Mouse (Mus musculus) hindbrain, embryonic 13.5 days (tissue): ENCODE measurements around the gene Phf10. TPM values are rescaled to one million over a fixed set of nuclear protein-coding genes. Genes with fewer than 3 reads are reported as not detected.
"Not testable (repeated sequence)": the region's sequence is repeated elsewhere in the genome, so short reads cannot be mapped to it uniquely, and the experiment has no call there.

Experiments
- ATAC-seq: fragments of 200-750 bp; cut with Nextera tagmentation; 2 replicates; pipeline ENCODE4 v1.8.0; 2017; ENCODE audit warnings: moderate TSS enrichment; ENCODE audit not compliant: low FRiP score
- H3K27ac ChIP-seq: fragments of 300-500 bp; sonication (generic); 2 replicates; pipeline ENCODE4 v1.5.1; 2015; ENCODE audit warnings: inconsistent platforms, mild to moderate bottlenecking, moderate library complexity
- H3K27me3 ChIP-seq: fragments of 300-500 bp; sonication (generic); 2 replicates; pipeline ENCODE4 v1.6.1; 2015; ENCODE audit warnings: mild to moderate bottlenecking, inconsistent platforms
- H3K36me3 ChIP-seq: fragments of 300-500 bp; sonication (generic); 2 replicates; pipeline ENCODE4 v1.6.1; 2015; ENCODE audit warnings: mild to moderate bottlenecking, inconsistent platforms
- H3K4me1 ChIP-seq: fragments of 300-500 bp; sonication (generic); replicated peaks from 2 replicates; pipeline ENCODE4 v1.6.1; 2015; ENCODE audit warnings: inconsistent platforms
- H3K4me2 ChIP-seq: fragments of 300-500 bp; sonication (generic); 2 replicates; pipeline ENCODE4 v1.6.1; 2015; ENCODE audit warnings: inconsistent platforms, mild to moderate bottlenecking, moderate library complexity
- H3K4me3 ChIP-seq: fragments of 300-500 bp; sonication (generic); 2 replicates; pipeline ENCODE4 v1.5.1; 2015; ENCODE audit warnings: mild to moderate bottlenecking, inconsistent platforms
- H3K9ac ChIP-seq: fragments of 300-500 bp; sonication (generic); 2 replicates; pipeline ENCODE4 v1.6.1; 2015; ENCODE audit warnings: mild to moderate bottlenecking, inconsistent platforms
- H3K9me3 ChIP-seq: fragments of 300-500 bp; sonication (generic); 2 replicates; pipeline ENCODE4 v1.6.1; 2016; ENCODE audit warnings: inconsistent platforms
- WGBS: fragments of 180-500 bp; shearing (Covaris S2); methylation state at CpG from one replicate; pipeline ENCODE4 v1.1.7; 2015; 5-methylcytosine and 5-hydroxymethylcytosine counted together
- polyA plus RNA-seq: library from polyadenylated mRNA; unstranded; fragments of >200 nt; fragmentation: Nextera tagmentation; extraction: Ambion mirVana; gene quantifications from 2 replicates; pipeline ENCODE4 v1.2.1, GENCODE M21; 2015

Gene Phf10
- polyA plus RNA-seq, 1 experiment from 2014 or later = 16.3 TPM

DNA sequence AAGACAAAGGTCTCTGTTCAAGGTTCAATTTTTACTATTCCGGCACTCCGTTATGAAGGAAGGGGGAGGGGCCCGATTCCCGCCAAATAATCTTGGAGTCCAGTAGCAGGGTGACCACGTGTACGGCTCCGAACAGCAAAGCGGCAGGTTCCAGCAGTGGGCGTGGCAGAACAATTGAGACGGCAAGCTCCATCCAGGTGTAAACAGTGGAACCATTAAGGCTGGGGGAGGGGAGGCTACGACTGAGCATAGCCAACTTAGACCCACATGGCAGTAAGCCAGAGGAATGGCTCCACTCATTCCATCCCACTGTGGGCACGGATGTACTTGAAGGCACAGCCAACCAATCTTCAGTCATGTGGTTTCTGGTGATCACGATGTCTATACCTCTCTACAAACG lies 25.8 kb downstream of the Phf10 start:
- not testable (repeated sequence) for ATAC-seq

DNA sequence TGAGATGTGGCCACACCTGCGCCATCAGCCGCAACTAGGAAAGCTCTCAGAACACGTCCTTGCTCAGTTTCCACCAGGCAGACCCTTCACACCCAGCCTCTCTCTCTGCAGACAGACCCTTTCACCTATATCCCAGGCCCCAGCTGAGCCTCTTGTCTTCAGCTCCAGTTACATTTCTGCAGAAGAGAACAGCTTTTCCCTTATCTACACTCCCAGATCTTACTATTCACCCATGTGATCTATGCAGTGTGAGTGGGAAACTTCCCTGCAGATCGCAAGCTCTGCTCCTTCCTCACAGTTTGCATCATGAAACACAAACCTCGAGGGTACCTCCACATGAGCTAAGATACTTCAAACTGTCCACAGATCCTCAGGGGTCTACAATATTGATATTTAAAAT lies 29.6 kb downstream of the Phf10 start:
- H3K27me3 ChIP-seq = no peaks in the 10 kb centered on the region
- H3K4me1 ChIP-seq = no peaks in the 10 kb centered on the region
- H3K9me3 ChIP-seq = no peaks in the 10 kb centered on the region
- 82% methylated on average over 5 of the region's 5 CpGs for WGBS
- no peak overlapping the region for H3K4me3 ChIP-seq
- no peaks in the 10 kb centered on the region for H3K36me3 ChIP-seq
- no peak for ATAC-seq
- H3K9ac ChIP-seq = no peak overlapping the region
- no peak overlapping the region for H3K27ac ChIP-seq
- H3K4me2 ChIP-seq = no peak overlapping the region

More for the DNA sequence above, 25.8 kb downstream of the Phf10 start:
- H3K36me3 ChIP-seq, H3K27ac ChIP-seq, H3K9ac ChIP-seq, H3K27me3 ChIP-seq, H3K9me3 ChIP-seq, H3K4me1 ChIP-seq, H3K4me2 ChIP-seq, H3K4me3 ChIP-seq: not testable (repeated sequence)
- 88% methylated on average over 14 of the region's 14 CpGs for WGBS

DNA sequence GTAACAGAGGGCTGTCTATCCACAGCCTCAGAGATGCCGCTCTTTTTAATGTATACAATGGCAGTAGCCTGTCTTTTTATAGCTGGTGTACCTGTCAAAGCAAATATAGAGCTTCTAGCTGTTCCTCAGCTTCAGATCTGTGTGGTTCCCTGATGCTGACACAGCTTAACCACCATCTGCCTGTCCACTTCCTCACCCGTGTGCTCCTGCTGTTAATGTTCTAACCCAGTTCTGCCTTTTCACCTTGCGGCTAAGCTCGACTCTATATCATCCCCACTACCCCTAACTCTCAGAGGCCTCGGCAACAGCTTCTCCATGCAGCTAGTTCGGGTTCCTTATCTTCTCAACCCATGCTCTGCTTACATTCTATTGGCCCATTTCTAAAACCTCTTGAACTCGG lies 30.4 kb downstream of the Phf10 start:
- WGBS = 88% methylated on average over 7 of the region's 7 CpGs
- ATAC-seq = no peak
- Histone ChIP-seq H3K27ac (no peak overlapping the region), H3K9me3 (no peaks in the 10 kb centered on the region), H3K9ac (no peak overlapping the region), H3K4me3 (no peak overlapping the region), H3K4me1 (no peaks in the 10 kb centered on the region), H3K36me3 (no peaks in the 10 kb centered on the region), H3K27me3 (no peaks in the 10 kb centered on the region), H3K4me2 (no peak overlapping the region)

DNA sequence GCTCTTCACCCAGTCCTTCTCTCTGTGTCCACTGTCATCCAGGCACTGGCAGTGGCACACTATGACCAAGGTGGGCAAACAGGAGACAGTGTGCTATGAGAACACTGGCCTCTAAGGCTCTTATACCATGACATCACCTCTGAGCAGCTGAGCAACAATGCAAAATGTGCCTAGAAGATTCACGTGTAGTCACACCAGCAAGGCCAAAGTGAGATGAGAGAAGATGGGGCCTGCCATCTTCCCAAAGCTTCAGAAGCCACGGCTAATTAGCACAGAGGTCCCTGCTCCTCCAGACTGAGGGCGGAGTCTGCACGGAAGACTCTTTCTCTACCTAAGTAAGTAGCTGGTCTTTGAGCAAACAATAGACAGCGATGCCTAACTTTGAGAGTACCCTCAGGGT lies 32.4 kb downstream of the Phf10 start:
- no peaks in the 10 kb centered on the region for H3K27me3 ChIP-seq

DNA sequence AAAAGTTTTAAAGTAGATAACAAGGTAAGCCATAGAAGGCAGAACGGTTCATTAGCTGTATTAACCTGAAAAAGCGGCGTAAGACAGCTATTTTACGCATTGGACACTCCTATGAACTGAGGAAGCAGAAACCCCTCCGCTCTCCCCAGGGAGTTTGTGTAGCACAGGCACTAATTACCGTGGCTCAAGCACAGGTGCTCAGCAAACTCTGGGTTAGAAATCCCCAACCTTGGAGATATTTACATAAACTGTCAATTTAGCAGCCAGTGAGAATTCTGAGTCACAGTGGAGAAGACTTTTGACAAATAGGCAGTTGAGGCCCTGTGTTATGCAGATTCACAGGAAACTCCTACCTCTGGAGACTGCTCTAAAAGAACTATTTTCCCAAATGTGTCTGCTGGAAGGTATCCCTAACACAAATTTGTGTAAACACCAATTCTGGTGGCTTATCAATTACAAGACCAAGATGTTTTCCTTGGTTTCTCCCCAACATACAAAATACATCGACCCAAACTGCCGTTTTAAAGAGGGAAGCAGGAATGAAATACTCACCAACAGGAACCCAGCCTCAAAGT lies 33.3 kb downstream of the Phf10 start:
- Histone ChIP-seq H3K27me3 (no peaks in the 10 kb centered on the region), H3K9ac (no peak overlapping the region; the same call in 1 of the 2 replicates), H3K4me1 (no peaks in the 10 kb centered on the region), H3K9me3 (no peaks in the 10 kb centered on the region), H3K4me2 (no peak overlapping the region), H3K4me3 (no peak overlapping the region), H3K27ac (no peak overlapping the region), H3K36me3 (no peaks in the 10 kb centered on the region)
- WGBS = 85% methylated on average over 8 of the region's 8 CpGs
- ATAC-seq = no peak

More for the DNA sequence above, 32.4 kb downstream of the Phf10 start:
- Histone ChIP-seq H3K4me2 (no peak overlapping the region), H3K36me3 (no peaks in the 10 kb centered on the region), H3K9ac (no peak overlapping the region), H3K4me1 (no peaks in the 10 kb centered on the region), H3K4me3 (no peak overlapping the region), H3K27ac (no peak overlapping the region), H3K9me3 (no peaks in the 10 kb centered on the region)
- ATAC-seq = no peak
- 71% methylated on average over 5 of the region's 5 CpGs for WGBS

DNA sequence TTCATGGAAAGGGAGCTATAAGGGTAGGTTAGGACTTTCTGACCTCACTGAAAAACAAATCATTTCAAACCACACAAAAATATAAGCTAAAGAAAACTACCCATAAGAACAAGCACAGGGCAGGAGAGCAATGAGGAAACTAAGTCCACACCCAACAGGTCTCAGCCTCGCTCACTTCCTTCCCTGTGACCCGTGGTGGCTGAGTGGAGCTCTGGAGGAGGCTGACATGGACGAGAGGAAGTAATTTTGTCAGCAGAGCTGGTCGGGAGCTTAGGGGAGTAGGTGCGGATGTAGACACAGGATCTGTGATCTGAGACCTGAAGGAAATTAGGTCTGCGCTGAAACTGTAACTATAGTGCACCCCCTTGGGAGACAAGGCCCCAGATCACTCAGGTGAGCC lies 39.5 kb downstream of the Phf10 start:
- H3K27me3 ChIP-seq = no peaks in the 10 kb centered on the region
- no peak overlapping the region for H3K4me2 ChIP-seq
- no peaks in the 10 kb centered on the region for H3K9me3 ChIP-seq
- no peaks in the 10 kb centered on the region for H3K36me3 ChIP-seq
- no peaks in the 10 kb centered on the region for H3K4me1 ChIP-seq
- H3K9ac ChIP-seq = no peak overlapping the region
- no peak overlapping the region for H3K4me3 ChIP-seq
- ATAC-seq = no peak
- WGBS = 77% methylated on average over 6 of the region's 6 CpGs
- H3K27ac ChIP-seq = no peak overlapping the region

DNA sequence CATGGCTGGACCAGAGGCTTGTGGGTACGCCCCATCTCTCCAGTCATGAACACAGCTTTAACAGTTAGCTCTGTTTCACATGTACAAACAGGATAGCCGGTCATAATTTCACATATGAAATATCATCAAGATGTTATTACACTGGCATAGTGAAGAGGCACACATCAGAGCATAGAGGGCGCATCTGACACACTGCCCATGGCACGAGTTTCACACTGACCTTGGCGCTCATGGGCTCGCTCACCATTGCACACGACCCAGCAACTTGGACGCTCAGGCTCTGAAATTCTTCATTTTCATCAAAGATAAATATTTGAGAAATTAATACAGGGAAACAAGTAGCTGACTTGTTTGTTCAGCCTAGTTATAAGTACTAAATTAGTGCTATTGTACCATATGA lies 43.2 kb downstream of the Phf10 start:
- Histone ChIP-seq H3K4me1 (no peaks in the 10 kb centered on the region), H3K9ac (no peak overlapping the region), H3K9me3 (no peaks in the 10 kb centered on the region), H3K4me2 (no peak overlapping the region), H3K36me3 (no peaks in the 10 kb centered on the region), H3K27me3 (no peaks in the 10 kb centered on the region), H3K4me3 (no peak overlapping the region), H3K27ac (no peak overlapping the region)
- ATAC-seq = no peak
- 90% methylated on average over 8 of the region's 8 CpGs for WGBS

DNA sequence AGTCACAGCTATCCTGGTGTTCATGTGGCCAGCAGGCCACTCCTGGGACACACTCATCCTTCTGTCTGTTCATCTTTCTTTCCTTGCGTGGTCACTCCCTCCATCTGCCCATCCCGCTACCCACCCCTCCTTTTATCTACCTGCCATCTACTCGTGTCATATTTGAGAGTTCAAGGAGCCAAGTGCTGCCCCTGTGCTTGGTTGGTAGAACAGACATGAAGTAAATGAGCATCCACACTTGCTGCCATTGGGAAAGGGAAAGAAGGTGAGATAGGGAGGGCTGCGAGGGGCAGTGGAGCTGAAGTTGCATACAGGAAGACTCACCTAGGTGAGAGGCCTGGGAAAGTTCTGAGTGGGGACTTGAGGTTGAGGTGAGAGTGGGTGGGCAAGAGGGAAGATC lies 46.7 kb downstream of the Phf10 start:
- Histone ChIP-seq H3K9me3 (no peaks in the 10 kb centered on the region), H3K4me2 (no peak overlapping the region), H3K4me3 (no peak overlapping the region), H3K27me3 (no peaks in the 10 kb centered on the region), H3K27ac (no peak overlapping the region), H3K36me3 (no peaks in the 10 kb centered on the region), H3K4me1 (no peaks in the 10 kb centered on the region), H3K9ac (no peak overlapping the region)
- 92% methylated on average over 4 of the region's 4 CpGs for WGBS
- no peak for ATAC-seq

DNA sequence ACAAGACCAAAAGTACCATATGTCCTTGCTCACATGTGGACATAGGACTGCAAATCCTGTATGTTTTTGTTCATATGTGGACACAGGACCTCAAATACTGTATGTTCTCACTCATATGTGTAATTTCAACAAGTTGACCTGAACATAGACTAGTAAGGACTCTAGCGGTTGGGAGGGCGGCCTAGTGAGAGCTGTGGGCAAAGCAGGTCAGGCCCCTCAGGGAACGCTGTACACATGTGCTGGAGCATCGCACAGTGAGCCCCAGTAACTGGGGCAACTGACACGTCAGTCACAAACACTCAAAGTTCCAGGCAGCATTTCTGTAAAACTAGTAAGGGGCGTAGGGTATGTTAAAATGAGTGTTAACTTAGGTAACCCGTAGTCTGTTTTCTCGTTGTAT lies 48.1 kb downstream of the Phf10 start:
- H3K9me3 ChIP-seq = no peaks in the 10 kb centered on the region
- WGBS = 86% methylated on average over 8 of the region's 8 CpGs
- no peak overlapping the region for H3K27ac ChIP-seq
- H3K4me2 ChIP-seq = no peak overlapping the region
- no peaks in the 10 kb centered on the region for H3K27me3 ChIP-seq
- H3K4me3 ChIP-seq = no peak overlapping the region
- ATAC-seq = no peak
- no peaks in the 10 kb centered on the region for H3K36me3 ChIP-seq
- no peak overlapping the region for H3K9ac ChIP-seq
- H3K4me1 ChIP-seq = no peaks in the 10 kb centered on the region

DNA sequence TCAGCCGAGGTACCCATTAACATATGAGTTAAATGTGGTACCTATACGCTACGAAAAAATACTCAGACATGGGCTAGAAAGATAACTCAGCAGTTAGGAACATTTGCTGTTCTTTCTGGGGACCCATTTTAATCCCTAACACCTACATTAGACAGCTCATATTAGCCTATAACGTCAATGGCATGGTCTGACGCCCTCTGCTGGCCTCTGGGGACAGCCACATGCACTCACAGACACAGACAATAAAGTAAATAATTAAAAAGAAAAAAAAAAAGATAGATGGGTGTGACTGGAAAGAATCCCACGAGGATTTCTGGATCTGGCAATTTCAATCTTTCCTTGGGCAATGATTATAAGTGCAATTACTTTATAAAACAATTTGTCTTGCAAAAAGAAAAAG lies 48.7 kb downstream of the Phf10 start:
- Histone ChIP-seq H3K9ac (no peak overlapping the region), H3K27me3 (no peaks in the 10 kb centered on the region), H3K4me2 (no peak overlapping the region), H3K4me3 (no peak overlapping the region), H3K27ac (no peak overlapping the region), H3K9me3 (no peaks in the 10 kb centered on the region), H3K4me1 (no peaks in the 10 kb centered on the region), H3K36me3 (no peaks in the 10 kb centered on the region)
- WGBS = 50% methylated on average over 6 of the region's 6 CpGs
- ATAC-seq = no peak

DNA sequence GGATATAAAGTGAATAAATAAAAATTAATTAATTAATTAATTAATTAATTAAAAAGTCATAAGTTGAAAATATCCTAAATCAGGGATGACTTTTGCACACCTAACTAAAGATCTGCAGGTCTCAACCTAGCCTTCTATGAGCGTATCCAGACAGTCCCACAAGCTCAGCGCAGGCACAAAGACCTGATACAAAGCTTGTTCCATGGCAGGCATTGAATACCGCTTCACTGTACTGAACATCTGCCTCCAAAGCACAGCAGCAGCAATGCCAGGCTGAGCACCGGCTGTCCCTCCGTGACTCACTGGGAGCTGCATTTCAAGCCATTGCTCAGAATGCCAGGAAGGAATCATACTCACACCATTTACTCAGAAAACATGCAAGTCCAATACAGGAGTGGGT lies 50.3 kb downstream of the Phf10 start:
- H3K27me3 ChIP-seq = no peaks in the 10 kb centered on the region
- H3K4me3 ChIP-seq = no peak overlapping the region
- no peaks in the 10 kb centered on the region for H3K36me3 ChIP-seq
- H3K4me2 ChIP-seq = no peak overlapping the region
- WGBS = 89% methylated on average over 5 of the region's 5 CpGs
- no peak for ATAC-seq
- H3K4me1 ChIP-seq = no peaks in the 10 kb centered on the region
- no peaks in the 10 kb centered on the region for H3K9me3 ChIP-seq
- H3K9ac ChIP-seq = no peak overlapping the region
- H3K27ac ChIP-seq = no peak overlapping the region

DNA sequence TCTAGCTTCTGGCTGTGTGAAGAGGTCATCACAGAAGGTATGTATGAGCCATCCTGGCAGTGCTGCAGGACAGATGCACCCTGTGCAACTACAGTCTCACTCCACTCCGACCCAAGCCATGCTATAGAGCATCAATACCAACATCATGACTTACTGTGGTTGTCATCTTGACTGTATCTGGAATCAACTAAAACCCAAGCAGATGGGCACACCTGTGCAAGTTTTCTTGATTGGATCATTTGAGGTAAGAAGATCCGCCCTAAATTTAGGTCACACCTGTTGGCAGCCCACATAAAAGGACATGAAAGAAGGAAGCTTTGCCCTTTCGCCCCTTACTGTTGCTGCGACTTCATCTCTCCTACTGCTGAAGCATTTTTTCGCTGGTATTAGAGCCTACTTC lies 51.7 kb downstream of the Phf10 start:
- Histone ChIP-seq H3K9ac (no peak overlapping the region), H3K4me1 (no peaks in the 10 kb centered on the region), H3K27ac (no peak overlapping the region), H3K4me2 (no peak overlapping the region), H3K4me3 (no peak overlapping the region), H3K9me3 (no peaks in the 10 kb centered on the region), H3K36me3 (no peaks in the 10 kb centered on the region), H3K27me3 (no peaks in the 10 kb centered on the region)
- 86% methylated on average over 5 of the region's 5 CpGs for WGBS
- no peak for ATAC-seq

DNA sequence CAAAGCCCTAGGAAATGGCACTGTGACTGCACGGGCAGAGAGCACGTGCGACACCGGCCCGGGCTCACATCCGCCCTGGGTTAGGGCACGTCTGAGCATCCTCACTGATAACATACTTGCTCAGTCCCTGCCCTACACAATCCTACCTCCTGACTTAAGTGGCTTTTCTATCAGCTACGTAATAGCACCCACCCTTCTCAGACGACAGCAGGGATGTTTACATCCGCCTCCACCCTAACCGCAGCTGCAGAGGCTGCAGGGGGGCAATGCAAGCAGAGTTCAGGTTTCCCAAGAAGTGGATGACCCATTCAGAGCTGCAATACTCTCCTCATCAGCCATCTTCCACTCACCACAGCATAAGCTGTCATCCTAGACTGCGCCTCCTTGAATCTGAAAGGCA lies 53.9 kb downstream of the Phf10 start:
- H3K4me2 ChIP-seq = no peak overlapping the region
- H3K27me3 ChIP-seq = no peaks in the 10 kb centered on the region
- no peak overlapping the region for H3K27ac ChIP-seq
- H3K9me3 ChIP-seq = no peaks in the 10 kb centered on the region
- ATAC-seq = no peak
- H3K36me3 ChIP-seq = no peaks in the 10 kb centered on the region
- WGBS = 79% methylated on average over 12 of the region's 12 CpGs
- no peak overlapping the region for H3K9ac ChIP-seq
- H3K4me1 ChIP-seq = no peaks in the 10 kb centered on the region
- no peak overlapping the region for H3K4me3 ChIP-seq
